Mouse (Mus musculus) C2C12 (cell line): Measurements from ENCODE around the gene Decr2.

Experiments
- CTCF ChIP-seq: IDR thresholded peaks from one replicate; pipeline ENCODE4 v1.5.1; 2011; ENCODE audit not compliant: control insufficient read depth, insufficient read depth, insufficient read length
- FOSL1 ChIP-seq: IDR thresholded peaks from one replicate; pipeline ENCODE4 v1.8.0; 2011; ENCODE audit warnings: mild to moderate bottlenecking, low read length; ENCODE audit not compliant: poor library complexity, insufficient read depth, severe bottlenecking

DNA sequence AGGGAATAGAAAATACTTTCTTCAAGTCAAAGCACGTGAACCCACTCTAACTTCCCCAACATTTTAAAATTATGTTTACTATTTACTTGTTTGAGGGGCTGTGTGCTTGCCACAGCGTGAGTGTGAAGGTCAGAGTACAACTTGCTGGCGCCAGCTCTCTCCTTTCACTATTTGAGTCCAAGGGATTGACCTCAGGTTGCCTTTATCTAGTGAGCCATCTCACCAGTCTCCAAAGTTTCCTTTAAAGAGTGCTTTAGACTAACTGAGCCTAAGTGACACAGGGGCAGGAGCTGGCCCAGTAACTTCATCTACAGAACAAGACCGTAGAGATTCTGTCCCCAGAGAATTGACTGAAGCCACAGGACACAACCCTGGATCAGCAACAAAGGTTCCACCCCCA, 38.1 kb downstream of the Decr2 start:
- no peak for TF ChIP-seq CTCF
- TF ChIP-seq FOSL1 = no peak
